Mouse (Mus musculus) intestine, embryonic 16.5 days (tissue): ENCODE data around the gene Grik1. TPM values are rescaled to one million over a fixed set of nuclear protein-coding genes. Genes with fewer than 3 reads are reported as not detected.

Source experiments
- ATAC-seq: fragments of 200-750 bp; cut with Nextera tagmentation; 2 replicates; pipeline ENCODE4 v1.8.0; 2017; ENCODE audit warnings: moderate TSS enrichment, moderate library complexity
- H3K27ac ChIP-seq: fragments of 300-500 bp; sonication (generic); 2 replicates; pipeline ENCODE4 v1.5.1; 2014; ENCODE audit warnings: mild to moderate bottlenecking, low read length
- H3K27me3 ChIP-seq: fragments of 300-500 bp; sonication (generic); replicated peaks from 2 replicates; pipeline ENCODE4 v1.6.1; 2014; ENCODE audit warnings: low read length, control low read depth, mixed read lengths; ENCODE audit not compliant: control insufficient read depth, insufficient read depth
- H3K36me3 ChIP-seq: fragments of 300-500 bp; sonication (generic); 2 replicates; pipeline ENCODE4 v1.6.1; 2014; ENCODE audit warnings: low read length, control low read depth; ENCODE audit not compliant: control insufficient read depth, insufficient read depth
- H3K4me1 ChIP-seq: fragments of 300-500 bp; sonication (generic); 2 replicates; pipeline ENCODE4 v1.6.1; 2014; ENCODE audit warnings: low read length, control low read depth, mixed read lengths; ENCODE audit not compliant: control insufficient read depth, insufficient read depth
- H3K4me2 ChIP-seq: fragments of 300-500 bp; sonication (generic); 2 replicates; pipeline ENCODE4 v1.6.1; 2014; ENCODE audit warnings: low read depth, low read length, control low read depth
- H3K4me3 ChIP-seq: fragments of 300-500 bp; sonication (generic); 2 replicates; pipeline ENCODE4 v1.5.1; 2014; ENCODE audit warnings: mild to moderate bottlenecking, low read length
- H3K9ac ChIP-seq: fragments of 300-500 bp; sonication (generic); 2 replicates; pipeline ENCODE4 v1.6.1; 2014; ENCODE audit warnings: low read depth, low read length
- H3K9me3 ChIP-seq: fragments of 300-500 bp; sonication (generic); 2 replicates; pipeline ENCODE4 v1.6.1; 2016; ENCODE audit warnings: low read length, control low read depth; ENCODE audit not compliant: control insufficient read depth
- WGBS: fragments of 180-500 bp; shearing (Covaris S2); extraction: QIAGEN DNeasy Blood & Tissue Kit; methylation state at CpG from one replicate; pipeline ENCODE4 v1.1.7; 2014; 5-methylcytosine and 5-hydroxymethylcytosine counted together
- polyA plus RNA-seq: library from polyadenylated mRNA; unstranded; fragments of >200 nt; fragmentation: Nextera tagmentation; extraction: Ambion mirVana; gene quantifications from 2 replicates; pipeline ENCODE4 v1.2.1, GENCODE M21; 2015

Gene Grik1
- polyA plus RNA-seq, 1 experiment from 2014 or later, result 1.0 TPM

DNA sequence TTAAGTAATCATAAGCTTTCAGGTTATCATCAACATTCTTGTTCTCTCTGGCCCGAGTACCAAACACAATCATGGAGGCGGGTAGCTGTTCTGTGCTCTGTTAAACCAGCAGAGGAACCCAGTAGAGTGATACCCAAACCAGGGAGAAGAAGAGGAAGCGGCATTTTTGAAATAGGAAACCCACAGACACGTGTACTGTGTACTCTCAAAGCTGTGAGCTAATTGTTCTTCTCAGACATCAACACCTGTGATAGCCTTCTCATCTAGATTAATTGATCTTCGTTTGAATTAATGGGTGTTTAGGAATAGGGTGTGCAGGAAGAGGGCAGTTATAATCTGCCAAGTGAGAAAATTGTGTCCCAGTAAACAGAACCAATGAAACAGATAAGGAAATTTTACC is 333.9 kb downstream of the Grik1 start:
- H3K4me2 ChIP-seq, result no peak overlapping the region
- no peak overlapping the region for H3K4me3 ChIP-seq
- no peaks in the 10 kb centered on the region for H3K4me1 ChIP-seq
- 72% methylated on average over 5 of the region's 5 CpGs for WGBS
- no peak for ATAC-seq
- H3K27me3 ChIP-seq, result no peaks in the 10 kb centered on the region
- H3K27ac ChIP-seq, result no peak overlapping the region
- no peaks in the 10 kb centered on the region for H3K36me3 ChIP-seq
- no peaks in the 10 kb centered on the region for H3K9me3 ChIP-seq
- H3K9ac ChIP-seq, result no peak overlapping the region

DNA sequence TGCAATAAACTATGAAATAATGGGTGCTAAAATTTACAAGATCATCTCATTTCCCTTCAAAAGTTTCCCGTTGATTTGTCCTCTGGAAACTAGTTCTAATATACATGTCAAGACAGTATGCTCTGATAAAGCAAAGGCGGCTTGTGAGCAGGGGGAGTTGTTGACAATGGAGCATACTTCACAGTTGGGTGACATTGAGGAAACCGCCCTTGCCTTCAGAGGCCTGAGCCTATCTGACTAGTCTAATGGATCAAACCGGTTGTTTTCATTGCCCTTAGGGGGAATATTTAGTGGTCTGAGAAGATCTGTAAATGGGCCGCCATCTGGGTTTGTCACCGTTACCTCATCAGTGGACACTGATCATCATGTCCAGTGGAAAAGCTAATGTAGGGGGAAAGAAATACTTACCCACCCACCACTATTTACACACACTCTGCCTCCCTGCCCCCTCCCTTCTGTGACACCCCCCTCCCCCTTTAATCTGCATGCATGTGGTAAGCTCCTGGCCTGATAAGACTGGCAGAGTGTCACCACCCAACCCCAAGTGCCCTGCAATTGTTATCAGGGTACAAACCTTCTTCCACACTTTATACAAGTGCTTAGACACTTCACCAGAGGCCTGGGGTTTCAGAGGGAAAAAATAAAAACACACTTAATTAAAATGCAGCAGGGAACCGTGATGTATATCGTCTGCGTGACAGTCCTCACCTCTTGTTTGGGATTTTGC is 335.2 kb downstream of the Grik1 start:
- H3K9ac ChIP-seq, result no peak overlapping the region
- H3K9me3 ChIP-seq, result no peaks in the 10 kb centered on the region
- 86% methylated on average over 9 of the region's 9 CpGs for WGBS
- H3K27ac ChIP-seq, result no peak overlapping the region
- H3K27me3 ChIP-seq, result no peaks in the 10 kb centered on the region
- no peak overlapping the region for H3K4me3 ChIP-seq
- H3K36me3 ChIP-seq, result no peaks in the 10 kb centered on the region
- no peak overlapping the region for H3K4me2 ChIP-seq
- ATAC-seq, result no peak
- H3K4me1 ChIP-seq, result no peaks in the 10 kb centered on the region

DNA sequence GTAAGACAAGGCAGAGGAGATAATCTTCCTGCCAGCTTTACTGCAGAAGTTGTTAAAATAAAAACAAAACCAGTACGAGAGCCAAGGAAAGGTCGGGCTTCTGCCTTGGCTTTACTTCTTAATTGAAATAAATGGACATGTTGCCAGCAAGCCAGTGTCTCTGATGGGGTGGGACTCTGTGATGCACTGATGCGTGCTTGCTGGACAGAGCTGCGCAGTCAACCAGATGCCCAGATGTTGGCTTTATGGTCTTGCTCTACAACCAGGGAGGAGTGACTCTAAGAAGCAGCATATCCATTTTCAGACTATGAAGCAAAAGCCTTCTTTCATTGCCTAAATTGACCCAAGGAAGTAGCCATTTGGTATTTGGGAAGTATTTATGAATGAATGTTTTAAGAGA is 336.9 kb downstream of the Grik1 start:
- no peak overlapping the region for H3K4me2 ChIP-seq
- no peaks in the 10 kb centered on the region for H3K36me3 ChIP-seq
- no peak overlapping the region for H3K9ac ChIP-seq
- no peak overlapping the region for H3K4me3 ChIP-seq
- no peaks in the 10 kb centered on the region for H3K9me3 ChIP-seq
- no peak overlapping the region for H3K27ac ChIP-seq
- no peak for ATAC-seq
- H3K4me1 ChIP-seq, result no peaks in the 10 kb centered on the region
- H3K27me3 ChIP-seq, result no peaks in the 10 kb centered on the region
- WGBS, result 85% methylated on average over 4 of the region's 4 CpGs

DNA sequence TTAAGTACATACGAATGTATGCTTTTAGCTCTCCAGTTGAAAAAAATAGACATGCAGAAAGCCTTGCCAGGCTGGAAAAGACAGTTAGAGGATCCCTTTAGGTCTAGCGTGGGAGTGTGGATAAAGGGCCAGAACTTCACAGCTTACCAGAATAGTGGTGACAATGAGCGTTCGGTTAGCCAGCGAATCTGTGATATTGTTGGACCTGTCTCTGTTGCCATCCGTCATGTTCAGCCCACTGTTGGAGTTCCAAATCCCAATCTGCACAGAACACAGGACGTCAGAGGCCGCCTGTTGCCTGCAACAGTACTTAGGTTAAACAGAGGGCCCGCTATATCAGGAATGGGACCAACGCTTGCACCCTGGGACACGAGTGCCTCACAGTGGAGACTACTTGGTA is 340.2 kb downstream of the Grik1 start:
- no peak overlapping the region for H3K4me3 ChIP-seq
- ATAC-seq, result no peak
- H3K9ac ChIP-seq, result no peak overlapping the region
- H3K4me1 ChIP-seq, result no peaks in the 10 kb centered on the region
- no peaks in the 10 kb centered on the region for H3K27me3 ChIP-seq
- WGBS, result 85% methylated on average over 11 of the region's 11 CpGs
- H3K9me3 ChIP-seq, result no peaks in the 10 kb centered on the region
- no peak overlapping the region for H3K27ac ChIP-seq
- H3K4me2 ChIP-seq, result no peak overlapping the region
- H3K36me3 ChIP-seq, result no peaks in the 10 kb centered on the region

DNA sequence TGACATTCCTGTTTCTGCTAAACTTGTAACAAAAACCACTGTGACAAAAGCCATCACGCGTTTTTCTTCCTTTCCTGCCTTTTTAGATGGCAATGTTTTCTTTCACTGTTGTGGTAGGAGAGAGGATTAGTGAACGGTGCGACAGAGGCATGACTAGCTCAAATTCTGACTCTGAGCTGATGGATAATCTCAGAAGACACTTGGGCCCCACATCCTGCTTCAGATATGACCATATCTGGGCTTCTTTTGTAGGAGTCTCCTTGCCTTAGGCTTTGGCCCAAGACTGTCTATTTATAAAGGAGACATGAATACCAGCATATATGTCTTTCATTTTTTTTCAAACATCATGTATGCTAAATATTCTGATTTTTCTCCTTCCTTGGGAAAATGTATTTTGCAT is 341.9 kb downstream of the Grik1 start:
- WGBS, result 70% methylated on average over 4 of the region's 4 CpGs
- no peaks in the 10 kb centered on the region for H3K36me3 ChIP-seq

DNA sequence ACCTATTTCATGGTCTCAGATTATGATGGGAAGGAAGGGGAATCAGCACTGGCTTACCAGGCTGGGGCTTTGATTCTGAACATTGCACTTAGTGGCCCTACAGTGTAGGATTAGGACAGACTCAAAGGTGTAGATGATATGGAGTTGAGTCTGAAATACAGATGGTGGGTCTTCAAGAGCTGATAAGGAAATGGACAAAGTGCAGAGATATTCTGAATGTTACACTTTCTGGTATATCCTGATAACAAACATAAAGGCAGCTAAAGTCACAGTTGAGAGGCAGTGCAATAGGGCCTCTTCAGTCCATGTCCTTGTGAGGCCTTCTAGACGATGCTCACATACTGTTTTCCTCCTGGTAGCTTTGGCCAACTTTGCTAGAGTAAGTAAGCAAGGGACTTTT is 345.7 kb downstream of the Grik1 start:
- Histone ChIP-seq H3K9me3 (no peaks in the 10 kb centered on the region), H3K9ac (no peak overlapping the region), H3K27me3 (no peaks in the 10 kb centered on the region), H3K27ac (no peak overlapping the region), H3K4me3 (no peak overlapping the region), H3K36me3 (no peaks in the 10 kb centered on the region), H3K4me1 (no peaks in the 10 kb centered on the region), H3K4me2 (no peak overlapping the region)
- peak; percentile 48; the same call in 1 of the 2 replicates for ATAC-seq
- 90% methylated on average over 1 of the region's 1 CpGs for WGBS

More for the DNA sequence above, 341.9 kb downstream of the Grik1 start:
- H3K9me3 ChIP-seq, result no peaks in the 10 kb centered on the region
- H3K4me1 ChIP-seq, result no peaks in the 10 kb centered on the region
- ATAC-seq, result no peak
- H3K27me3 ChIP-seq, result no peaks in the 10 kb centered on the region
- H3K4me3 ChIP-seq, result no peak overlapping the region
- no peak overlapping the region for H3K9ac ChIP-seq
- no peak overlapping the region for H3K4me2 ChIP-seq
- no peak overlapping the region for H3K27ac ChIP-seq

DNA sequence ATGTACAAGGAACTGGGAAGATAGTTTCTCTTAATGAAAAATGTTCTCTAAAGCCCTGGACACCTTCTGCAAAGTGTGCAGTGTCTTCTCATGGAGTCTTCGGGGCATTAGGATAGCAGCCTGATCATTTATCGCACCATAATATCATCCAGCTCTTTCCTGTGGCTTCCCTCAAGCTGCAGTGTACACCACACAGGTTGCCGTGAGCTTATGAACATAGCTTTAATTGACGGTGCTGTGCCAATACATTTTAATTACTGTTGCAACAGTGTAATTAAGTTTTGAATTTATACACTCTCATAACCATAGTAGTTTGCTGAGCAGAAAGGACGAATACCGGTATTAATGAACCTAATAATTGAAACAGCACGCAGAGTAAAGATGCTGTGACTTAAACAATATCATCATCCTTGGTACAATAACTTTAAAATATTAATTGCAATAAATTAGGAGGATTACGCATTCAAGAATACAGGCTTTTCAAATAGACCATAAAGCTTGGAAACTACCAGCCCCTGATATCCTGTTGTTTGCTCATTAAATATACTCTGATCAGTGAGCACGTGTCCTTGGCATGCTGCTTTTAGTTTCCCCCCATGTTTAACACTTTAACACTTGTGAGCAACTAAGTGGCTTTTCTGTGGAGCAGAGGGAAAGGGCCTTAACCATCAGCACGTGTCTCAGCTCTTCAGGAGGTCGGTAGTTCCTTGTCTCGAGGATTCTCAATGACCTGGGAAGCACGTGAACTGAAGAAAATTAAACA is 347.8 kb downstream of the Grik1 start:
- WGBS, result 84% methylated on average over 13 of the region's 13 CpGs
- ATAC-seq, result no peak
- no peak overlapping the region for H3K27ac ChIP-seq

DNA sequence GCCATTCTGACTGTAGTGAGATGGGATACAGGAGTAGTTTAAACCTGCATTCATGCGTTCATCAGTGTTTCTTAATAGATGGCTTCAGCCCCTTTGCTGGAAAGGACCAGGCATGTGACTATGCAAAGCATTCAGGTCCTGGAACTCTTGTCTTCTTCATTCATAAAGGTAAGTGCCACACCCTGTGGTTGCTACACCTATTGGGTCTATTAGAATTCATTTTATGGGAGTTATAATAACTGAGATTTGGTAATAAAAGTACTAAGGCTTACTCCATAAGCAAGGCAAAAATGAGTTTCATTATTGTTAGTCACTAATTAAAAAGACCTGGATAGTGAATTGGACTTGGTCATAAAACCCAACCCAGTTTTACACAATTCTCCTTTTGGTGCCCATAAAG is 355.4 kb downstream of the Grik1 start:
- ATAC-seq, result peak; percentile 93
- Histone ChIP-seq H3K27ac (no peak overlapping the region), H3K9me3 (no peaks in the 10 kb centered on the region), H3K4me3 (no peak overlapping the region), H3K27me3 (no peaks in the 10 kb centered on the region), H3K4me2 (no peak overlapping the region), H3K9ac (no peak overlapping the region), H3K4me1 (no peaks in the 10 kb centered on the region), H3K36me3 (no peaks in the 10 kb centered on the region)
- 73% methylated on average over 1 of the region's 1 CpGs for WGBS

More for the DNA sequence above, 347.8 kb downstream of the Grik1 start:
- H3K4me1 ChIP-seq, result no peaks in the 10 kb centered on the region
- H3K27me3 ChIP-seq, result no peaks in the 10 kb centered on the region
- no peaks in the 10 kb centered on the region for H3K36me3 ChIP-seq
- H3K4me2 ChIP-seq, result no peak overlapping the region
- no peak overlapping the region for H3K4me3 ChIP-seq
- H3K9ac ChIP-seq, result no peak overlapping the region
- no peaks in the 10 kb centered on the region for H3K9me3 ChIP-seq

DNA sequence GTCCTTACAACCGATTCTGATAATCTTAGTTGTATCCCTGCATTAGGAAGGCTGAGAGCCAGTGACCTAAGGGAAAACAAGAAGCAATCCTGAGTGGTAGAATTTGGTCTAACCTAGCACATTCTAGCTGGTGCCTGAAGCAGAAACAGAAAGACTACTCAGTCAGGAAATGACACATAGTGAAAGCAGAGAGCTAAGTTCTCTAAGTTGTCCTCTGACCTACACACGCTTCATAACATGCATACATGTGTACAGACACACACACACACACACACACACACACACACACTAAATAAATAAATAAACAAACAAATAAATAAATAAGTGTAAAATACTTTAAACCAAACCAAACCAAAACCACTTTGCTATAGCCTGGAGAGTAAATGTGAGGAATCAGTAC is 358.7 kb downstream of the Grik1 start:
- 84% methylated on average over 2 of the region's 2 CpGs for WGBS
- Histone ChIP-seq H3K4me1 (no peaks in the 10 kb centered on the region), H3K4me3 (no peak overlapping the region), H3K4me2 (no peak overlapping the region), H3K27ac (no peak overlapping the region), H3K36me3 (no peaks in the 10 kb centered on the region), H3K27me3 (no peaks in the 10 kb centered on the region), H3K9ac (no peak overlapping the region), H3K9me3 (no peaks in the 10 kb centered on the region)
- ATAC-seq, result no peak
